ENCODE assay signal across 8 mouse cellular contexts in genomic region chr2:11059731-11060425, GRCm38 (mm10).
DNase-seq lines count a peak whose midpoint lies in the region; ATAC-seq and TF ChIP-seq lines count a peak whose summit lies in the region.

No protein-coding gene starts in this region.

- peak; percentile 55 for DNase-seq in Muller cell, postnatal 12 days (ENCODE audit: inconsistent ontology term)
- DNase-seq in cerebellum, postnatal 10 days, result peak; percentile 80 to 86
- DNase-seq in frontal cortex, adult 2 months (ENCODE audit: extremely low spot score in 1 of 2, low spot score in 1 of 2), result peak; percentile 38 to 89
- DNase-seq in kidney, adult 18-20 months, result peak; percentile 50
- peak; percentile 41 to 60 for DNase-seq in left cerebral cortex, postnatal 36 days (ENCODE audit: low spot score in 2 of 2)
- peak; percentile 66 for DNase-seq in neural tube, embryonic 11.5 days (ENCODE audit: low spot score)
- peak; percentile 62 for DNase-seq in thymus, postnatal 14 days

- WGBS in neural tube, embryonic 11.5 days, result 25% methylated on average over 9 of the region's 9 CpGs

- no peak overlapping the region for H3K9ac ChIP-seq in neural tube, embryonic 11.5 days (ENCODE audit: low read length)

- H3K79me2 ChIP-seq in C2C12 (ENCODE audit: control insufficient read depth, insufficient read depth), result no peaks in the 10 kb centered on the region

- H3K4me2 ChIP-seq in neural tube, embryonic 11.5 days (ENCODE audit: low read depth), result no peak overlapping the region

- peak; percentile 45 for TF ChIP-seq CTCF in C2C12 (IDR thresholded peaks at IDR 0.05; ENCODE audit: control insufficient read depth, insufficient read depth, insufficient read length)

- no peak overlapping the region for H3K4me3 ChIP-seq in C2C12 (ENCODE audit: insufficient read depth, poor library complexity, severe bottlenecking)
- H3K4me3 ChIP-seq in neural tube, embryonic 11.5 days (ENCODE audit: low read depth, low read length), result no peak overlapping the region

- peak; percentile 82 for ATAC-seq in neural tube, embryonic 11.5 days (ENCODE audit: insufficient read depth, low FRiP score, low TSS enrichment)

- no peaks in the 10 kb centered on the region for H3K79me3 ChIP-seq in C2C12 (ENCODE audit: low read depth)

- H3K9me3 ChIP-seq in neural tube, embryonic 11.5 days (ENCODE audit: control insufficient read depth, low read length), result no peaks in the 10 kb centered on the region

- H3ac ChIP-seq in C2C12 (ENCODE audit: control insufficient read depth, insufficient read length, low read depth), result no peak overlapping the region

- H3K36me3 ChIP-seq in C2C12 (ENCODE audit: control insufficient read depth, insufficient read depth), result no peaks in the 10 kb centered on the region
- H3K36me3 ChIP-seq in neural tube, embryonic 11.5 days (ENCODE audit: control insufficient read depth, insufficient read depth, low read length), result no peaks in the 10 kb centered on the region

- H3K4me1 ChIP-seq in neural tube, embryonic 11.5 days (ENCODE audit: control insufficient read depth, insufficient read depth, low read length), result no peaks in the 10 kb centered on the region

- intact Hi-C loops in left cerebral cortex, postnatal 36 days (cut with DNase I), result loop anchor here (2.0 to 10.0 kb wide), 3 partner anchors 143 to 695 kb away; no protein-coding TSS in a partner anchor

- no peaks in the 10 kb centered on the region for H3K27me3 ChIP-seq in C2C12 (ENCODE audit: control insufficient read depth, insufficient read depth, insufficient read length)
- no peaks in the 10 kb centered on the region for H3K27me3 ChIP-seq in neural tube, embryonic 11.5 days (ENCODE audit: control insufficient read depth, insufficient read depth, low read length)

- no peak overlapping the region for H3K27ac ChIP-seq in neural tube, embryonic 11.5 days (ENCODE audit: low read depth, low read length)

TF ChIP-seq in C2C12, 6 proteins besides CTCF, POLR2A, EP300 and RAD21:
- no peak for TF ChIP-seq MAX (IDR thresholded peaks at IDR 0.05)
- TF ChIP-seq MYOD1 (IDR thresholded peaks at IDR 0.05; ENCODE audit: control insufficient read depth, insufficient read length, low read depth), result no peak
- TF ChIP-seq CEBPB (IDR thresholded peaks at IDR 0.05; ENCODE audit: low read depth), result no peak
- no peak for TF ChIP-seq FOSL1 (IDR thresholded peaks at IDR 0.05; ENCODE audit: insufficient read depth, low read length, poor library complexity, severe bottlenecking)
- no peak for TF ChIP-seq USF1 (IDR thresholded peaks at IDR 0.05; ENCODE audit: low read depth)
- no peak for TF ChIP-seq MYOG (IDR thresholded peaks at IDR 0.05; ENCODE audit: control insufficient read depth, extremely low read depth, insufficient read length)
